Mouse (Mus musculus) C2C12 (cell line): ENCODE results near the gene Lama2. TPM values are rescaled to one million over a fixed set of nuclear protein-coding genes. Genes with fewer than 3 reads are reported as not detected.

Experiments used
- H3K27me3 ChIP-seq: one replicate; pipeline ENCODE4 v1.6.1; 2011; ENCODE audit not compliant: control insufficient read depth, insufficient read depth, insufficient read length
- H3K36me3 ChIP-seq: one replicate; pipeline ENCODE4 v1.6.1; 2011; ENCODE audit not compliant: control insufficient read depth, insufficient read depth
- H3K4me3 ChIP-seq: one replicate; pipeline ENCODE4 v1.5.1; 2011; ENCODE audit warnings: mild to moderate bottlenecking, control low read depth; ENCODE audit not compliant: poor library complexity, insufficient read depth, severe bottlenecking
- H3K79me2 ChIP-seq: one replicate; pipeline ENCODE4 v1.6.1; 2011; ENCODE audit not compliant: control insufficient read depth, insufficient read depth
- H3K79me3 ChIP-seq: one replicate; pipeline ENCODE4 v1.6.1; 2011; ENCODE audit warnings: low read depth, control low read depth
- H3ac ChIP-seq: one replicate; pipeline ENCODE3; 2011; ENCODE audit warnings: low read depth; ENCODE audit not compliant: control insufficient read depth, insufficient read length
- CEBPB ChIP-seq: IDR thresholded peaks from one replicate; pipeline ENCODE4 v1.6.1; 2011; ENCODE audit warnings: low read depth, mild to moderate bottlenecking, control low read depth, moderate library complexity
- CTCF ChIP-seq: IDR thresholded peaks from one replicate; pipeline ENCODE4 v1.5.1; 2011; ENCODE audit not compliant: control insufficient read depth, insufficient read depth, insufficient read length
- FOSL1 ChIP-seq: IDR thresholded peaks from one replicate; pipeline ENCODE4 v1.8.0; 2011; ENCODE audit warnings: mild to moderate bottlenecking, low read length; ENCODE audit not compliant: poor library complexity, insufficient read depth, severe bottlenecking
- MAX ChIP-seq: IDR thresholded peaks from one replicate; pipeline ENCODE4 v1.6.1; 2011; ENCODE audit warnings: mild to moderate bottlenecking, control low read depth
- MYOD1 ChIP-seq: IDR thresholded peaks from one replicate; pipeline ENCODE4 v1.6.1; 2011; ENCODE audit warnings: low read depth; ENCODE audit not compliant: control insufficient read depth, insufficient read length
- MYOG ChIP-seq: IDR thresholded peaks from one replicate; pipeline ENCODE4 v1.6.1; 2011; ENCODE audit not compliant: control insufficient read depth, insufficient read length; ENCODE audit errors: extremely low read depth
- USF1 ChIP-seq: IDR thresholded peaks from one replicate; pipeline ENCODE4 v1.6.1; 2011; ENCODE audit warnings: low read depth, mild to moderate bottlenecking, control low read depth, moderate library complexity
- polyA plus RNA-seq: library from polyadenylated mRNA; unstranded; fragments of >200 nt; fragmentation: generic; extraction: Trizol; gene quantifications from one replicate; pipeline ENCODE4 v1.2.1, GENCODE M21; 2012; ENCODE audit warnings: missing spikeins

Lama2 gene
- polyA plus RNA-seq, 1 experiment, result 5.0 TPM

GRCm38 (mm10) chr10:27413583-27414465 is 205.7 kb downstream of the Lama2 start:
- Histone ChIP-seq H3ac (no peak overlapping the region), H3K36me3 (no peaks in the 10 kb centered on the region), H3K79me2 (no peaks in the 10 kb centered on the region), H3K4me3 (no peak overlapping the region), H3K79me3 (no peaks in the 10 kb centered on the region), H3K27me3 (no peaks in the 10 kb centered on the region)
- TF ChIP-seq USF1 (no peak), MYOD1 (no peak), MAX (no peak), CEBPB (peak; percentile 27)

DNA sequence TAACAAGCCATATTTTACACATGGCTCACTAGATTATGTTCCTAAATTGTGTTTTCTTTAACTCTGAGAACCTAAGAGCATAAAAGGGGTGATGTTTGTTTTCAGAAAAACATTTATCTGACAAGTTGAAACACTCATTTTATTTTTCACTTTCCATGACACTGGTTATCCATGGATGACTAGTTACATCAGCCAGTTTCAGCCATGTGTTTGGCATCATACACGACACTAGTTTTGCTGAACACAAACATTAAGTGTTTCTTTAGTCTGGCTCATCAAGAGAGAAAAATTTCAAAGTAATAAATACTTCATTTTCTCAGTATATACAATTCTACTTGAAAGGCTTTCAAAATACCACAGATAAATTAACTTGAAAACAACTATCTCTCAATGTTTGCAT is 228.8 kb downstream of the Lama2 start:
- no peaks in the 10 kb centered on the region for H3K79me2 ChIP-seq
- TF ChIP-seq MYOD1, result no peak
- TF ChIP-seq USF1, result no peak
- TF ChIP-seq MAX, result no peak
- TF ChIP-seq CTCF, result no peak
- no peak for TF ChIP-seq FOSL1
- TF ChIP-seq CEBPB, result no peak
- TF ChIP-seq MYOG, result no peak
- no peak overlapping the region for H3K4me3 ChIP-seq
- no peaks in the 10 kb centered on the region for H3K27me3 ChIP-seq
- H3K36me3 ChIP-seq, result no peaks in the 10 kb centered on the region
- no peaks in the 10 kb centered on the region for H3K79me3 ChIP-seq
- H3ac ChIP-seq, result no peak overlapping the region

DNA sequence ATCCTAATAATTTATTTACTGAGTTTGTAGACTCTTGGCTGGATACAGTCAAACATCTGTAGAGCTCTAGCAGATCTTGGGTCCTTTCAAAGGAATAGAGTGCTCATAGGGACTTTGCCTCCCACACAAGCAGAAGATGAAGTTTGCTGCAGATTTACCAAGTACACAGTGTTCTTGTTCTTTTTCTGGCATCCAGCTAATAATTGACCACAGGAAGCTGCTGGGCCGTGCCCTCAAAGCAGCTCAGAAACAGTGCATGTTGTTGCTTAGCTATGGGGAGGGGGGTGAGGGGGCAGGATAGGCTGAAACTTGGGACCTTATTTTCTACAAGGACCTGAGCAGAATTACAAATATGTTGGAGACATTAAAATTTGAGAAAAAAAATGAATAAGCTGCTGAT is 232.0 kb downstream of the Lama2 start:
- Histone ChIP-seq H3K36me3 (no peaks in the 10 kb centered on the region), H3K4me3 (no peak overlapping the region), H3K27me3 (no peaks in the 10 kb centered on the region), H3K79me3 (no peaks in the 10 kb centered on the region), H3K79me2 (no peaks in the 10 kb centered on the region), H3ac (no peak overlapping the region)
- TF ChIP-seq CEBPB, result no peak
- no peak for TF ChIP-seq USF1
- TF ChIP-seq MYOG, result no peak

- no peaks in the 10 kb centered on the region for H3K27me3 ChIP-seq
- no peaks in the 10 kb centered on the region for H3K79me2 ChIP-seq
- H3K4me3 ChIP-seq, result no peak overlapping the region
- no peaks in the 10 kb centered on the region for H3K36me3 ChIP-seq
- no peak for TF ChIP-seq CEBPB
- TF ChIP-seq USF1, result no peak
- TF ChIP-seq FOSL1, result no peak
- no peak for TF ChIP-seq MYOD1
- no peak for TF ChIP-seq MYOG
- TF ChIP-seq MAX, result no peak
- TF ChIP-seq CTCF, result no peak
- no peak overlapping the region for H3ac ChIP-seq
- H3K79me3 ChIP-seq, result no peaks in the 10 kb centered on the region
Observed at GRCm38 (mm10) chr10:27384636-27385035, 234.9 kb downstream of the Lama2 start.

DNA sequence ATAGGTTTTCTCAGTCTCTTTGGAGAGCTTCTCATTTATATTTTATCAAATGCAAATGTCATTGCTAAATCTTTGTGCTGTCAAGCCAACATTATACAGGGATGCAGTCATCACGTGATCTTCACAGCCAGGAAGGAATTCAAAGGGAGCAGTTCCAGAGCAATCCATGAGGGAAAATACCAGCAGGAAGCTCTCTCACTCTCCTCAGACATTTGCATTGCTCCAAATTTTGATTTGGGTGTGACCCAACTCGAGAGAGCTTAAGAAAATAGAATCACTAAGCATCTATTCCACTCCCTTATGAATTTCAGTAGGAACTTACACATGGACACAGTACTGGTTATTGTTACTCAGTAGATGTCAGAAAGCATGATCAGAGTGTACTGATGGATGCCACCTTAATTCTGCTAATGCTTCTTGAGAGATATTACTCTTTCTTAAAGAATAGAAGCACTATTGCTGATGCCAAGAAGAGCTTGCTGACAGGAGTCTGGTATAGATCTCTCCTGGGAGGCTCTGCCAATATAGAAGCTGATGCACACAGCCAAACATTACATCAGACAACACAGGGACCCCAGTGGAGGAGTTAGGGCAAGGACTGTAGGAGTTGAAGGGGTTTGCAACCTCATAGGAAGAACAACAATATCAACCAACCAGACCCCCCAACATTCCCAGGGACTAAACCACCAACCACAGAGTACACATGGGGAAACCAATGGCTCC is 236.5 kb downstream of the Lama2 start:
- Histone ChIP-seq H3K79me2 (no peaks in the 10 kb centered on the region), H3K79me3 (no peaks in the 10 kb centered on the region), H3ac (no peak overlapping the region), H3K27me3 (no peaks in the 10 kb centered on the region), H3K36me3 (no peaks in the 10 kb centered on the region), H3K4me3 (no peak overlapping the region)
- no peak for TF ChIP-seq CTCF
- TF ChIP-seq MYOD1, result no peak
- no peak for TF ChIP-seq MYOG
- no peak for TF ChIP-seq CEBPB
- no peak for TF ChIP-seq USF1
- TF ChIP-seq FOSL1, result no peak
- no peak for TF ChIP-seq MAX

GRCm38 (mm10) chr10:27378286-27378685 is 241.3 kb downstream of the Lama2 start:
- Histone ChIP-seq H3ac (no peak overlapping the region), H3K79me2 (no peaks in the 10 kb centered on the region), H3K79me3 (no peaks in the 10 kb centered on the region), H3K27me3 (no peaks in the 10 kb centered on the region), H3K36me3 (no peaks in the 10 kb centered on the region), H3K4me3 (no peak overlapping the region)
- TF ChIP-seq USF1 (no peak), MYOG (no peak), FOSL1 (no peak), MYOD1 (peak; percentile 36), CTCF (no peak), MAX (no peak), CEBPB (no peak)
